ENCODE assay signal across 8 mouse cellular contexts in the genomic region with DNA sequence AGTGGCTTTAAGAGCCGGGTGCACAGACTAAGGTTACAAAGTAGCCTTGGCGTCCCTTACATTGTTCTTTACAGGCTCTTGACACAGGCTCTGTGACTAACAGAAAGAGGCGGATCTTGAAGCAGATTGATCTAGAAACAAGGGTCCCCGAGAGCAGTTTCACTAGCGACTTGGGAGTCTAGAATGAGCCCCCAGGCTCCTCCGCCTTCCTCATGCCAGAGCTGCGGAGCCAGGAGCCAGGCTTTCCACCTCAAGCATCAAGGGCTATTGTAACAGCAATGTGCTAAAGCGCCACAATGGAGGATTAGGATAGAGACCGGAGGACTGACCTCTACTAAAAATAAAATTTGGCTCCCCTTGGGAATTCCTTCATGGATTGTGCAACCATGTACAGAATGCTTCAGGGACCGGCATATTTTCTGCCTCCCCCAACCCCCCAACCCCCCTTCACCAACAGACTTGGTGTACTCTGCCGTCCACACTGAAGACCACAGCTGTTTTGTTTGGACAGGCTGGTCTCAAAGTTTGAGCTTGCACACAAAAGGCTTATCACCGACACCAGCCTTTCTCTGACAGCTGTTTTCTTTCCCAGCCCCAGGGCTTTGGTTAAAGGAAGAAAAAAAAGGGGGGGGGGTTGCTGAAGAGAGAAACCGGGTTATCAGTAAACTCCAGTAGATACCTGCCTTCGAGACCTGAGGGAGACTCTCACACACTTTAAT.
A peak's percentile ranks its signal among the peaks of the same experiment; 100 is the strongest.
DNase-seq lines count a peak whose midpoint lies in the region; ATAC-seq lines count a peak whose summit lies in the region.

No protein-coding gene starts in this region.

- no peaks in the 10 kb centered on the region for H3K36me3 ChIP-seq in heart, embryonic 13.5 days
- H3K36me3 ChIP-seq in kidney, embryonic 15.5 days: no peaks in the 10 kb centered on the region
- no peaks in the 10 kb centered on the region for H3K36me3 ChIP-seq in stomach, embryonic 15.5 days

- H3K27ac ChIP-seq in heart, embryonic 13.5 days (replicated peaks): peak overlapping the region; percentile 91
- H3K27ac ChIP-seq in kidney, embryonic 15.5 days: peak overlapping the region; percentile 95
- H3K27ac ChIP-seq in stomach, embryonic 15.5 days: peak overlapping the region; percentile 86

- no peak; the same call in 1 of the 2 replicates for ATAC-seq in heart, embryonic 13.5 days (ENCODE audit: extremely low read depth, insufficient number of reproducible peaks, low FRiP score, low TSS enrichment)
- peak; percentile 63 for ATAC-seq in kidney, embryonic 15.5 days (replicated peaks; ENCODE audit: low FRiP score)
- peak; percentile 53 for ATAC-seq in stomach, embryonic 15.5 days (ENCODE audit: insufficient read depth, low FRiP score, low read depth)
- no peak for ATAC-seq in inflammation-experienced regulatory T-cells, adult 6 months

- H3K4me3 ChIP-seq in heart, embryonic 13.5 days: peak overlapping the region; percentile 56
- peak overlapping the region; percentile 32 for H3K4me3 ChIP-seq in kidney, embryonic 15.5 days (replicated peaks)
- H3K4me3 ChIP-seq in stomach, embryonic 15.5 days (replicated peaks): peak overlapping the region; percentile 36

- peak overlapping the region; percentile 74 for H3K9ac ChIP-seq in heart, embryonic 13.5 days
- H3K9ac ChIP-seq in kidney, embryonic 15.5 days: 0 out of 2 replicates have a peak overlapping the region, but pooled peaks have one; percentile 27
- no peak overlapping the region for H3K9ac ChIP-seq in stomach, embryonic 15.5 days

- H3K27me3 ChIP-seq in heart, embryonic 13.5 days (replicated peaks): 0 out of 2 replicates have a peak, but pooled peaks cover 8% of the 10 kb centered on the region
- no peaks in the 10 kb centered on the region for H3K27me3 ChIP-seq in kidney, embryonic 15.5 days
- no peaks in the 10 kb centered on the region for H3K27me3 ChIP-seq in stomach, embryonic 15.5 days (replicated peaks)

- 4% methylated on average over 14 of the region's 14 CpGs for WGBS in heart, embryonic 13.5 days
- 5% methylated on average over 14 of the region's 14 CpGs for WGBS in kidney, embryonic 15.5 days
- 10% methylated on average over 14 of the region's 14 CpGs for WGBS in stomach, embryonic 15.5 days

- DNase-seq in NIH3T3 (ENCODE audit: low read depth): peak; percentile 67
- peak; percentile 76 for DNase-seq in embryo, embryonic 11 days
- DNase-seq in lung, postnatal 10 days: peak; percentile 79
- no peak for DNase-seq in thymus, postnatal 25 days

- peak overlapping the region; percentile 82 for H3K4me2 ChIP-seq in heart, embryonic 13.5 days
- peak overlapping the region; percentile 66 for H3K4me2 ChIP-seq in kidney, embryonic 15.5 days
- peak overlapping the region; percentile 61 for H3K4me2 ChIP-seq in stomach, embryonic 15.5 days

- peaks cover 22% of the 10 kb centered on the region for H3K4me1 ChIP-seq in heart, embryonic 13.5 days
- peaks cover 44% of the 10 kb centered on the region for H3K4me1 ChIP-seq in kidney, embryonic 15.5 days
- peaks cover 12% of the 10 kb centered on the region for H3K4me1 ChIP-seq in stomach, embryonic 15.5 days

- no peaks in the 10 kb centered on the region for H3K9me3 ChIP-seq in heart, embryonic 13.5 days
- no peaks in the 10 kb centered on the region for H3K9me3 ChIP-seq in kidney, embryonic 15.5 days (replicated peaks)
- H3K9me3 ChIP-seq in stomach, embryonic 15.5 days: no peaks in the 10 kb centered on the region

Comparison
In these comparisons a context has a peak if more than half of its experiments do, and no peak if none do; other contexts are left out.
1. ATAC-seq: peak in kidney, embryonic 15.5 days (single experiment) and stomach, embryonic 15.5 days (single experiment); none in heart, embryonic 13.5 days (single experiment) and inflammation-experienced regulatory T-cells, adult 6 months (single experiment).
2. Peak in every context shown above with its lines, with median percentiles within 50 percentile points of each other: H3K27ac ChIP-seq, H3K4me2 ChIP-seq and H3K4me3 ChIP-seq.